Mouse (Mus musculus) kidney, embryonic 15.5 days (tissue): Measurements from ENCODE around the gene Cnot6. TPM values are rescaled to one million over a fixed set of nuclear protein-coding genes. Genes with fewer than 3 reads are reported as not detected.

Experiments
- ATAC-seq: fragments of 200-750 bp; cut with Nextera tagmentation; replicated peaks from 2 replicates; pipeline ENCODE4 v1.8.0; 2017; ENCODE audit warnings: moderate TSS enrichment; ENCODE audit not compliant: low FRiP score
- H3K27ac ChIP-seq: fragments of 300-500 bp; sonication (generic); 2 replicates; pipeline ENCODE4 v1.5.1; 2015; ENCODE audit warnings: mild to moderate bottlenecking, inconsistent platforms
- H3K27me3 ChIP-seq: fragments of 300-500 bp; sonication (generic); 2 replicates; pipeline ENCODE4 v1.6.1; 2015; ENCODE audit warnings: inconsistent platforms
- H3K36me3 ChIP-seq: fragments of 300-500 bp; sonication (generic); 2 replicates; pipeline ENCODE4 v1.6.1; 2015; ENCODE audit warnings: inconsistent platforms
- H3K4me1 ChIP-seq: fragments of 300-500 bp; sonication (generic); 2 replicates; pipeline ENCODE4 v1.6.1; 2015; ENCODE audit warnings: inconsistent platforms
- H3K4me2 ChIP-seq: fragments of 300-500 bp; sonication (generic); 2 replicates; pipeline ENCODE4 v1.6.1; 2015; ENCODE audit warnings: moderate library complexity, mild to moderate bottlenecking, inconsistent platforms
- H3K4me3 ChIP-seq: fragments of 300-500 bp; sonication (generic); replicated peaks from 2 replicates; pipeline ENCODE4 v1.5.1; 2015; ENCODE audit warnings: mild to moderate bottlenecking, inconsistent platforms
- H3K9ac ChIP-seq: fragments of 300-500 bp; sonication (generic); 2 replicates; pipeline ENCODE4 v1.6.1; 2015; ENCODE audit warnings: mild to moderate bottlenecking, inconsistent platforms
- H3K9me3 ChIP-seq: fragments of 300-500 bp; sonication (generic); replicated peaks from 2 replicates; pipeline ENCODE4 v1.6.1; 2016; ENCODE audit warnings: inconsistent platforms
- WGBS: fragments of 180-500 bp; shearing (Covaris S2); methylation state at CpG from one replicate; pipeline ENCODE4 v1.1.7; 2015; ENCODE audit warnings: mixed read lengths; 5-methylcytosine and 5-hydroxymethylcytosine counted together
- polyA plus RNA-seq: library from polyadenylated mRNA; unstranded; fragments of >200 nt; fragmentation: Nextera tagmentation; extraction: Ambion mirVana; gene quantifications from 2 replicates; pipeline ENCODE4 v1.2.1, GENCODE M21; 2015

Cnot6 gene
- polyA plus RNA-seq, 1 experiment from 2014 or later: 70.8 TPM

GRCm38 (mm10) chr11:49710664-49711063 is 1.9 kb downstream of the Cnot6 start:
- WGBS: 61% methylated on average over 2 of the region's 2 CpGs
- Histone ChIP-seq H3K27ac (0 out of 2 replicates have a peak overlapping the region, but pooled peaks have one; percentile 3), H3K9ac (no peak overlapping the region), H3K27me3 (no peaks in the 10 kb centered on the region), H3K4me1 (peaks cover 27% of the 10 kb centered on the region), H3K9me3 (no peaks in the 10 kb centered on the region), H3K36me3 (peaks cover 20% of the 10 kb centered on the region), H3K4me3 (peak overlapping the region; percentile 97), H3K4me2 (peak overlapping the region; percentile 69)
- no peak for ATAC-seq

- H3K9me3 ChIP-seq: no peaks in the 10 kb centered on the region
- no peak for ATAC-seq
- H3K4me3 ChIP-seq: no peak overlapping the region
- no peaks in the 10 kb centered on the region for H3K27me3 ChIP-seq
- WGBS: 60% methylated on average over 2 of the region's 2 CpGs
- no peak overlapping the region for H3K4me2 ChIP-seq
- H3K27ac ChIP-seq: no peak overlapping the region
- H3K9ac ChIP-seq: no peak overlapping the region
- H3K36me3 ChIP-seq: peaks cover 44% of the 10 kb centered on the region
- H3K4me1 ChIP-seq: peaks cover 20% of the 10 kb centered on the region
Observed at GRCm38 (mm10) chr11:49707834-49708233, 4.7 kb downstream of the Cnot6 start.

- H3K4me2 ChIP-seq: no peak overlapping the region
- no peak for ATAC-seq
- WGBS: 83% methylated on average over 8 of the region's 8 CpGs
- H3K9ac ChIP-seq: no peak overlapping the region
- H3K27ac ChIP-seq: no peak overlapping the region
- peaks cover 67% of the 10 kb centered on the region for H3K36me3 ChIP-seq
- no peaks in the 10 kb centered on the region for H3K9me3 ChIP-seq
- no peak overlapping the region for H3K4me3 ChIP-seq
- peaks cover 6% of the 10 kb centered on the region; the same call in 1 of the 2 replicates for H3K4me1 ChIP-seq
- H3K27me3 ChIP-seq: no peaks in the 10 kb centered on the region
Observed at GRCm38 (mm10) chr11:49704804-49705203, 7.7 kb downstream of the Cnot6 start.

- H3K9me3 ChIP-seq: no peaks in the 10 kb centered on the region
- no peak overlapping the region for H3K4me3 ChIP-seq
- no peak overlapping the region for H3K9ac ChIP-seq
- no peak overlapping the region for H3K27ac ChIP-seq
- H3K36me3 ChIP-seq: peaks cover 83% of the 10 kb centered on the region
- H3K4me2 ChIP-seq: no peak overlapping the region
- H3K27me3 ChIP-seq: no peaks in the 10 kb centered on the region
- 96% methylated on average over 8 of the region's 8 CpGs for WGBS
- H3K4me1 ChIP-seq: no peaks in the 10 kb centered on the region
- no peak for ATAC-seq
Observed at GRCm38 (mm10) chr11:49702014-49702413, 10.5 kb downstream of the Cnot6 start.

GRCm38 (mm10) chr11:49699079-49699478 is 13.4 kb downstream of the Cnot6 start:
- 90% methylated on average over 1 of the region's 1 CpGs for WGBS
- Histone ChIP-seq H3K27ac (no peak overlapping the region), H3K4me2 (no peak overlapping the region), H3K4me1 (no peaks in the 10 kb centered on the region), H3K4me3 (no peak overlapping the region), H3K9ac (no peak overlapping the region), H3K9me3 (no peaks in the 10 kb centered on the region), H3K36me3 (peaks cover 72% of the 10 kb centered on the region), H3K27me3 (no peaks in the 10 kb centered on the region)
- ATAC-seq: no peak

GRCm38 (mm10) chr11:49697779-49698178 is 14.7 kb downstream of the Cnot6 start:
- Histone ChIP-seq H3K9ac (no peak overlapping the region), H3K27me3 (no peaks in the 10 kb centered on the region), H3K36me3 (peaks cover 74% of the 10 kb centered on the region), H3K9me3 (no peaks in the 10 kb centered on the region), H3K4me1 (no peaks in the 10 kb centered on the region), H3K4me2 (no peak overlapping the region), H3K4me3 (no peak overlapping the region), H3K27ac (no peak overlapping the region)
- ATAC-seq: no peak
- 96% methylated on average over 5 of the region's 5 CpGs for WGBS

GRCm38 (mm10) chr11:49696472-49696871 is 16.1 kb downstream of the Cnot6 start:
- Histone ChIP-seq H3K36me3 (peaks cover 75% of the 10 kb centered on the region), H3K27me3 (no peaks in the 10 kb centered on the region), H3K9me3 (no peaks in the 10 kb centered on the region), H3K9ac (no peak overlapping the region), H3K27ac (no peak overlapping the region), H3K4me1 (no peaks in the 10 kb centered on the region), H3K4me2 (no peak overlapping the region), H3K4me3 (no peak overlapping the region)
- WGBS: 93% methylated on average over 2 of the region's 2 CpGs
- ATAC-seq: no peak

- WGBS: 88% methylated on average over 2 of the region's 2 CpGs
- Histone ChIP-seq H3K9me3 (no peaks in the 10 kb centered on the region), H3K4me2 (no peak overlapping the region), H3K27ac (no peak overlapping the region), H3K36me3 (peaks cover 75% of the 10 kb centered on the region), H3K4me3 (no peak overlapping the region), H3K27me3 (no peaks in the 10 kb centered on the region), H3K9ac (no peak overlapping the region), H3K4me1 (no peaks in the 10 kb centered on the region)
- ATAC-seq: no peak
Observed at GRCm38 (mm10) chr11:49695695-49696094, 16.8 kb downstream of the Cnot6 start.

- Histone ChIP-seq H3K36me3 (peaks cover 80% of the 10 kb centered on the region), H3K27ac (no peak overlapping the region), H3K4me1 (no peaks in the 10 kb centered on the region), H3K9me3 (no peaks in the 10 kb centered on the region), H3K4me3 (no peak overlapping the region), H3K9ac (no peak overlapping the region), H3K27me3 (no peaks in the 10 kb centered on the region), H3K4me2 (no peak overlapping the region)
- no peak for ATAC-seq
- WGBS: 94% methylated on average over 3 of the region's 3 CpGs
Observed at GRCm38 (mm10) chr11:49695013-49695412, 17.5 kb downstream of the Cnot6 start.

- Histone ChIP-seq H3K9ac (no peak overlapping the region), H3K4me3 (no peak overlapping the region), H3K4me2 (no peak overlapping the region), H3K27me3 (no peaks in the 10 kb centered on the region), H3K9me3 (no peaks in the 10 kb centered on the region), H3K27ac (no peak overlapping the region), H3K4me1 (no peaks in the 10 kb centered on the region), H3K36me3 (peaks cover 90% of the 10 kb centered on the region)
- 91% methylated on average over 12 of the region's 12 CpGs for whole genome bisulfite sequencing
- ATAC-seq: no peak
Observed at GRCm38 (mm10) chr11:49684237-49684973, 28.1 kb downstream of the Cnot6 start.

- no peak overlapping the region for H3K4me3 ChIP-seq
- no peak overlapping the region for H3K9ac ChIP-seq
- WGBS: 80% methylated on average over 3 of the region's 3 CpGs
- ATAC-seq: no peak
- no peak overlapping the region for H3K4me2 ChIP-seq
- no peaks in the 10 kb centered on the region for H3K27me3 ChIP-seq
- peaks cover 77% of the 10 kb centered on the region for H3K36me3 ChIP-seq
- no peaks in the 10 kb centered on the region for H3K4me1 ChIP-seq
- no peak overlapping the region for H3K27ac ChIP-seq
- H3K9me3 ChIP-seq: no peaks in the 10 kb centered on the region
Observed at GRCm38 (mm10) chr11:49673433-49673832, 39.1 kb downstream of the Cnot6 start.

GRCm38 (mm10) chr11:49665462-49665861 is 47.1 kb downstream of the Cnot6 start:
- no peak overlapping the region for H3K4me3 ChIP-seq
- no peak overlapping the region for H3K27ac ChIP-seq
- ATAC-seq: no peak
- H3K9me3 ChIP-seq: no peaks in the 10 kb centered on the region
- H3K36me3 ChIP-seq: peaks cover 21% of the 10 kb centered on the region
- H3K4me2 ChIP-seq: no peak overlapping the region
- no peaks in the 10 kb centered on the region for H3K4me1 ChIP-seq
- 79% methylated on average over 4 of the region's 4 CpGs for WGBS
- H3K9ac ChIP-seq: no peak overlapping the region
- no peaks in the 10 kb centered on the region for H3K27me3 ChIP-seq
